Mouse (Mus musculus) spleen, adult 2 months (tissue): Measurements from ENCODE around the gene Cd244a. TPM values are rescaled to one million over a fixed set of nuclear protein-coding genes. Genes with fewer than 3 reads are reported as not detected.
A peak's percentile ranks its signal among the peaks of the same experiment; 100 is the strongest.

Experiments
- DNase-seq, 2 experiments: peaks; one replicate each; pipeline versions ENCODE4 v3.0.0 to v3.0.0-alpha.2; 2012 to 2021; ENCODE audit warnings: low spot score in 2 of 2, low read depth in 1 of 2
- H3K27ac ChIP-seq: fragments of 200-500 bp; 2 replicates; pipeline ENCODE4 v1.5.1; 2012; ENCODE audit warnings: low read length, inconsistent platforms; ENCODE audit not compliant: insufficient read depth
- H3K27me3 ChIP-seq: fragments of 200-500 bp; 2 replicates; pipeline ENCODE4 v1.6.1; 2012; ENCODE audit warnings: mild to moderate bottlenecking, moderate library complexity, low read length, inconsistent platforms; ENCODE audit not compliant: control insufficient read depth, insufficient read depth
- H3K36me3 ChIP-seq: fragments of 200-500 bp; 2 replicates; pipeline ENCODE4 v1.6.1; 2012; ENCODE audit warnings: mild to moderate bottlenecking, low read length, inconsistent platforms; ENCODE audit not compliant: control insufficient read depth, insufficient read depth
- H3K4me1 ChIP-seq: fragments of 200-500 bp; 2 replicates; pipeline ENCODE4 v1.6.1; 2011; ENCODE audit warnings: inconsistent platforms; ENCODE audit not compliant: control insufficient read depth, insufficient read depth, insufficient read length
- H3K4me3 ChIP-seq: fragments of 200-500 bp; 2 replicates; pipeline ENCODE4 v1.5.1; 2011; ENCODE audit warnings: mild to moderate bottlenecking, inconsistent platforms; ENCODE audit not compliant: insufficient read depth, insufficient read length; ENCODE audit errors: extremely low read depth
- CTCF ChIP-seq: fragments of 200-500 bp; IDR thresholded peaks from 2 replicates; pipeline ENCODE4 v1.5.1; 2011; ENCODE audit warnings: mild to moderate bottlenecking, inconsistent platforms; ENCODE audit not compliant: insufficient read depth, insufficient read length, insufficient replicate concordance; ENCODE audit errors: extremely low read depth
- POLR2A ChIP-seq: fragments of 200-500 bp; IDR thresholded peaks from 2 replicates; pipeline ENCODE4 v1.6.1; 2011; ENCODE audit warnings: low read depth, low read length, inconsistent platforms
- WGBS: fragments of 180-500 bp; shearing (Covaris S2); methylation state at CpG from one replicate; pipeline ENCODE4 v1.1.7; 2018; 5-methylcytosine and 5-hydroxymethylcytosine counted together
- polyA plus RNA-seq: library from polyadenylated mRNA; depleted of rRNA; stranded (reverse); fragments of >200 nt; gene quantifications from 2 replicates; pipeline ENCODE4 v1.2.3, GENCODE M21; 2012

Gene Cd244a
- polyA plus RNA-seq, 1 experiment = 6.8 TPM

- WGBS = 77% methylated on average over 2 of the region's 2 CpGs
Measured at GRCm38 (mm10) chr1:171638686-171639085, 79.7 kb downstream of the Cd244a start.

GRCm38 (mm10) chr1:171640796-171641195 is 81.8 kb downstream of the Cd244a start:
- DNase-seq = no peak
- Histone ChIP-seq H3K4me3 (no peak overlapping the region), H3K27ac (no peak overlapping the region), H3K4me1 (peaks cover 18% of the 10 kb centered on the region; the same call in 1 of the 2 replicates), H3K36me3 (peaks cover 12% of the 10 kb centered on the region), H3K27me3 (no peaks in the 10 kb centered on the region)
- TF ChIP-seq POLR2A (no peak), CTCF (no peak)
- 90% methylated on average over 6 of the region's 6 CpGs for WGBS

More at GRCm38 (mm10) chr1:171638686-171639085, 79.7 kb downstream of the Cd244a start:
- H3K4me1 ChIP-seq = peaks cover 4% of the 10 kb centered on the region; the same call in 1 of the 2 replicates
- no peak overlapping the region for H3K27ac ChIP-seq
- DNase-seq = no peak
- H3K27me3 ChIP-seq = no peaks in the 10 kb centered on the region
- TF ChIP-seq CTCF (no peak), POLR2A (no peak)
- H3K36me3 ChIP-seq = peaks cover 17% of the 10 kb centered on the region
- no peak overlapping the region for H3K4me3 ChIP-seq

GRCm38 (mm10) chr1:171643612-171644011 is 84.6 kb downstream of the Cd244a start:
- WGBS = 56% methylated on average over 7 of the region's 7 CpGs
- Histone ChIP-seq H3K36me3 (peaks cover 10% of the 10 kb centered on the region), H3K27me3 (no peaks in the 10 kb centered on the region), H3K27ac (peak overlapping the region; percentile 6; the same call in 1 of the 2 replicates), H3K4me3 (no peak overlapping the region), H3K4me1 (peaks cover 25% of the 10 kb centered on the region; the same call in 1 of the 2 replicates)
- peak; percentile 41 to 54 for DNase-seq
- TF ChIP-seq POLR2A = no peak
- no peak for TF ChIP-seq CTCF

GRCm38 (mm10) chr1:171646429-171646940 is 87.5 kb downstream of the Cd244a start:
- no peaks in the 10 kb centered on the region for H3K27me3 ChIP-seq
- peak overlapping the region; percentile 45 for H3K4me3 ChIP-seq
- H3K4me1 ChIP-seq = peaks cover 27% of the 10 kb centered on the region; the same call in 1 of the 2 replicates
- WGBS = 25% methylated on average over 5 of the region's 5 CpGs
- H3K36me3 ChIP-seq = no peaks in the 10 kb centered on the region
- peak overlapping the region; percentile 87 for H3K27ac ChIP-seq
- TF ChIP-seq CTCF (no peak), POLR2A (no peak)
- DNase-seq = peak in 1 of 2 experiments; percentile 15

GRCm38 (mm10) chr1:171647716-171648115 is 88.7 kb downstream of the Cd244a start:
- no peak for DNase-seq
- peak overlapping the region; percentile 87 for H3K27ac ChIP-seq
- WGBS = 35% methylated on average over 5 of the region's 5 CpGs
- peaks cover 27% of the 10 kb centered on the region; the same call in 1 of the 2 replicates for H3K4me1 ChIP-seq
- H3K36me3 ChIP-seq = no peaks in the 10 kb centered on the region
- H3K27me3 ChIP-seq = no peaks in the 10 kb centered on the region
- H3K4me3 ChIP-seq = peak overlapping the region; percentile 34; the same call in 1 of the 2 replicates
- TF ChIP-seq POLR2A (no peak), CTCF (no peak)

- Histone ChIP-seq H3K4me3 (peak overlapping the region; percentile 45), H3K27ac (peak overlapping the region; percentile 81), H3K36me3 (no peaks in the 10 kb centered on the region), H3K4me1 (peaks cover 22% of the 10 kb centered on the region; the same call in 1 of the 2 replicates), H3K27me3 (no peaks in the 10 kb centered on the region)
- TF ChIP-seq CTCF = no peak
- TF ChIP-seq POLR2A = no peak; the same call in 1 of the 2 replicates
- peak in 1 of 2 experiments; percentile 57 for DNase-seq
- WGBS = 17% methylated on average over 8 of the region's 8 CpGs
Measured at GRCm38 (mm10) chr1:171648840-171649239, 89.8 kb downstream of the Cd244a start.

GRCm38 (mm10) chr1:171652734-171653133 is 93.7 kb downstream of the Cd244a start, which contains the start of gene Slamf7:
TSS of gene Slamf7 (minus strand) at chr1:171653035.
- H3K27me3 ChIP-seq = no peaks in the 10 kb centered on the region
- TF ChIP-seq CTCF (no peak), POLR2A (no peak)
- H3K36me3 ChIP-seq = no peaks in the 10 kb centered on the region
- no peak within 1 kb of the TSS for H3K27ac ChIP-seq
- WGBS = 49% methylated on average over 5 of the region's 5 CpGs
- no peak for DNase-seq
- H3K4me3 ChIP-seq = no peak within 1 kb of the TSS
- peaks cover 2% of the 10 kb centered on the region; the same call in 1 of the 2 replicates for H3K4me1 ChIP-seq
